Mouse (Mus musculus) midbrain, embryonic 11.5 days (tissue): ENCODE data around the gene Cox15. TPM values are rescaled to one million over a fixed set of nuclear protein-coding genes. Genes with fewer than 3 reads are reported as not detected.

Experiments
- ATAC-seq: fragments of 200-750 bp; cut with Nextera tagmentation; 2 replicates; pipeline ENCODE4 v1.8.0; 2017; ENCODE audit warnings: moderate TSS enrichment, moderate library complexity; ENCODE audit not compliant: low FRiP score
- DNase-seq: peaks from one replicate; pipeline ENCODE4 v3.0.0; 2015; ENCODE audit warnings: low spot score; ENCODE audit errors: missing footprints
- H3K27ac ChIP-seq: fragments of 300-500 bp; sonication (generic); 2 replicates; pipeline ENCODE4 v1.5.1; 2014; ENCODE audit warnings: low read depth, low read length
- H3K27me3 ChIP-seq: fragments of 300-500 bp; sonication (generic); 2 replicates; pipeline ENCODE4 v1.6.1; 2014; ENCODE audit warnings: mild to moderate bottlenecking, low read length, moderate library complexity, mixed read lengths; ENCODE audit not compliant: control insufficient read depth, insufficient read depth
- H3K36me3 ChIP-seq: fragments of 300-500 bp; sonication (generic); 2 replicates; pipeline ENCODE4 v1.6.1; 2014; ENCODE audit warnings: mild to moderate bottlenecking, low read length, moderate library complexity, mixed read lengths; ENCODE audit not compliant: control insufficient read depth, insufficient read depth
- H3K4me1 ChIP-seq: fragments of 300-500 bp; sonication (generic); 2 replicates; pipeline ENCODE4 v1.6.1; 2014; ENCODE audit warnings: low read length; ENCODE audit not compliant: control insufficient read depth, insufficient read depth
- H3K4me2 ChIP-seq: fragments of 300-500 bp; sonication (generic); 2 replicates; pipeline ENCODE4 v1.6.1; 2014; ENCODE audit warnings: mild to moderate bottlenecking, moderate library complexity
- H3K4me3 ChIP-seq: fragments of 300-500 bp; sonication (generic); 2 replicates; pipeline ENCODE4 v1.5.1; 2014; ENCODE audit warnings: low read depth, low read length
- H3K9ac ChIP-seq: fragments of 300-500 bp; sonication (generic); 2 replicates; pipeline ENCODE4 v1.6.1; 2014; ENCODE audit warnings: low read length
- H3K9me3 ChIP-seq: fragments of 300-500 bp; sonication (generic); 2 replicates; pipeline ENCODE4 v1.6.1; 2016; ENCODE audit warnings: low read length; ENCODE audit not compliant: control insufficient read depth
- WGBS: fragments of 180-500 bp; shearing (Covaris S2); extraction: QIAGEN DNeasy Blood & Tissue Kit; methylation state at CpG from one replicate; pipeline ENCODE4 v1.1.7; 2014; 5-methylcytosine and 5-hydroxymethylcytosine counted together
- polyA plus RNA-seq: library from polyadenylated mRNA; unstranded; fragments of >200 nt; fragmentation: Nextera tagmentation; extraction: Ambion mirVana; gene quantifications from 2 replicates; pipeline ENCODE4 v1.2.1, GENCODE M21; 2014

The Cox15 gene
- polyA plus RNA-seq, 1 experiment from 2014 or later = 9.3 TPM

- Histone ChIP-seq H3K4me2 (no peak within 1 kb of the TSS), H3K27me3 (no peaks in the 10 kb centered on the region), H3K27ac (no peak within 1 kb of the TSS), H3K4me3 (no peak within 1 kb of the TSS), H3K36me3 (no peaks in the 10 kb centered on the region), H3K9me3 (no peaks in the 10 kb centered on the region), H3K9ac (no peak within 1 kb of the TSS), H3K4me1 (no peaks in the 10 kb centered on the region)
- ATAC-seq (no peak), DNase-seq (no peak)
- 79% methylated on average over 3 of the region's 3 CpGs for WGBS
Measured at GRCm38 (mm10) chr19:43781980-43782379, 29.2 kb upstream of the Cox15 start, which contains the start of gene Abcc2. Gene Abcc2 (plus strand): TSS chr19:43782192.

GRCm38 (mm10) chr19:43780391-43780790, 27.6 kb upstream of the Cox15 start:
- Histone ChIP-seq H3K36me3 (no peaks in the 10 kb centered on the region), H3K4me1 (no peaks in the 10 kb centered on the region), H3K27me3 (no peaks in the 10 kb centered on the region), H3K4me3 (no peak overlapping the region), H3K27ac (no peak overlapping the region), H3K9me3 (no peaks in the 10 kb centered on the region), H3K9ac (no peak overlapping the region), H3K4me2 (no peak overlapping the region)
- ATAC-seq (no peak), DNase-seq (no peak)
- 91% methylated on average over 5 of the region's 5 CpGs for WGBS

- Histone ChIP-seq H3K4me3 (no peak overlapping the region), H3K36me3 (no peaks in the 10 kb centered on the region), H3K9me3 (no peaks in the 10 kb centered on the region), H3K4me1 (no peaks in the 10 kb centered on the region), H3K9ac (no peak overlapping the region), H3K4me2 (no peak overlapping the region), H3K27ac (no peak overlapping the region), H3K27me3 (no peaks in the 10 kb centered on the region)
- DNase-seq (no peak), ATAC-seq (no peak)
- 77% methylated on average over 2 of the region's 2 CpGs for WGBS
Measured at GRCm38 (mm10) chr19:43777308-43777707, 24.5 kb upstream of the Cox15 start.

- H3K27ac ChIP-seq = no peak overlapping the region
- DNase-seq = no peak
- ATAC-seq = no peak
- H3K27me3 ChIP-seq = no peaks in the 10 kb centered on the region
- 86% methylated on average over 4 of the region's 4 CpGs for WGBS
- no peak overlapping the region for H3K4me2 ChIP-seq
- no peaks in the 10 kb centered on the region for H3K36me3 ChIP-seq
- H3K9ac ChIP-seq = no peak overlapping the region
- no peaks in the 10 kb centered on the region for H3K4me1 ChIP-seq
- H3K9me3 ChIP-seq = no peaks in the 10 kb centered on the region
- no peak overlapping the region for H3K4me3 ChIP-seq
Measured at GRCm38 (mm10) chr19:43776561-43776960, 23.8 kb upstream of the Cox15 start.

- Histone ChIP-seq H3K4me3 (no peak overlapping the region), H3K36me3 (no peaks in the 10 kb centered on the region), H3K9ac (no peak overlapping the region), H3K27me3 (no peaks in the 10 kb centered on the region), H3K9me3 (no peaks in the 10 kb centered on the region), H3K4me2 (no peak overlapping the region), H3K27ac (no peak overlapping the region), H3K4me1 (no peaks in the 10 kb centered on the region)
- DNase-seq (no peak), ATAC-seq (no peak)
- WGBS = 82% methylated on average over 10 of the region's 10 CpGs
Measured at GRCm38 (mm10) chr19:43775433-43775832, 22.6 kb upstream of the Cox15 start.

- H3K9me3 ChIP-seq = no peaks in the 10 kb centered on the region
- H3K27ac ChIP-seq = no peak overlapping the region
- no peak for ATAC-seq
- H3K27me3 ChIP-seq = no peaks in the 10 kb centered on the region
- H3K9ac ChIP-seq = no peak overlapping the region
- no peak overlapping the region for H3K4me2 ChIP-seq
- WGBS = 44% methylated on average over 6 of the region's 6 CpGs
- no peak overlapping the region for H3K4me3 ChIP-seq
- DNase-seq = no peak
- no peaks in the 10 kb centered on the region for H3K4me1 ChIP-seq
- no peaks in the 10 kb centered on the region for H3K36me3 ChIP-seq
Measured at GRCm38 (mm10) chr19:43772311-43772710, 19.5 kb upstream of the Cox15 start.

GRCm38 (mm10) chr19:43771499-43771969, 18.7 kb upstream of the Cox15 start:
- Histone ChIP-seq H3K4me2 (no peak overlapping the region), H3K4me3 (no peak overlapping the region), H3K27me3 (no peaks in the 10 kb centered on the region), H3K36me3 (no peaks in the 10 kb centered on the region), H3K9ac (no peak overlapping the region), H3K27ac (no peak overlapping the region), H3K9me3 (no peaks in the 10 kb centered on the region), H3K4me1 (no peaks in the 10 kb centered on the region)
- DNase-seq = no peak
- no peak for ATAC-seq
- 93% methylated on average over 5 of the region's 5 CpGs for WGBS

- DNase-seq (no peak), ATAC-seq (no peak)
- H3K27me3 ChIP-seq = no peaks in the 10 kb centered on the region
- H3K36me3 ChIP-seq = no peaks in the 10 kb centered on the region
- H3K4me3 ChIP-seq = no peak overlapping the region
- no peak overlapping the region for H3K9ac ChIP-seq
- no peak overlapping the region for H3K4me2 ChIP-seq
- H3K9me3 ChIP-seq = no peaks in the 10 kb centered on the region
- H3K27ac ChIP-seq = no peak overlapping the region
- H3K4me1 ChIP-seq = no peaks in the 10 kb centered on the region
- 90% methylated on average over 4 of the region's 4 CpGs for WGBS
Measured at GRCm38 (mm10) chr19:43770584-43770983, 17.8 kb upstream of the Cox15 start.

- H3K4me2 ChIP-seq = no peak overlapping the region
- no peaks in the 10 kb centered on the region for H3K36me3 ChIP-seq
- ATAC-seq (no peak), DNase-seq (no peak)
- H3K9ac ChIP-seq = no peak overlapping the region
- H3K27me3 ChIP-seq = no peaks in the 10 kb centered on the region
- no peak overlapping the region for H3K27ac ChIP-seq
- H3K9me3 ChIP-seq = no peaks in the 10 kb centered on the region
- no peak overlapping the region for H3K4me3 ChIP-seq
- 87% methylated on average over 5 of the region's 5 CpGs for WGBS
- no peaks in the 10 kb centered on the region for H3K4me1 ChIP-seq
Measured at GRCm38 (mm10) chr19:43769366-43769960, 16.7 kb upstream of the Cox15 start.
